Mouse (Mus musculus) left cerebral cortex, adult 18-20 months (tissue): ENCODE data around the gene Nr2f2. TPM values are rescaled to one million over a fixed set of nuclear protein-coding genes. Genes with fewer than 3 reads are reported as not detected.

Source experiments
- DNase-seq, 2 experiments: peaks; one replicate each; pipeline ENCODE4 v3.0.0; 2021 to 2022; ENCODE audit warnings: low spot score in 2 of 2, mixed read lengths in 1 of 2
- total RNA-seq, 2 experiments: library from RNA; stranded (reverse); gene quantifications; 2 replicates each; pipeline ENCODE4 v1.2.3; 2021

Gene Nr2f2
- total RNA-seq, 2 experiments from 2014 or later: 35.3 to 42.7 TPM

DNA sequence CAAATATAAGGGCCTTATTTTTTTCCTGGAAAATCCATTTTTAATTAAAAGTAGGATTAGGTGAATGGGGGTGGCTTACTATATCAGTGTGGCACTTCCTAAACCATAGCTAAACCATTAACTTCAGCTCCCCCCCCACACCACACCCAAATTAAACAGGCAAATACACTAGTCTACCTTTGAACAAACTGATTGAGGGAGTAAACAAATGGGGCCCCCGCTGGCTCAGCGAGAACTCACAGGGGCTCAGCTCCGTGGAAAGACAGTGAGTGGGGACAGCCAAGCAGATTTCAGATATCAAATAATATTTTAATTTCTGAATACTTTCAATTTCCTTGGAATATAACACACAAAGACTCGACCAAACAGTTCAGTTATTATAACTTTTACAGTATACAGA, 13.4 kb downstream of the Nr2f2 start:
- DNase-seq: no peak

DNA sequence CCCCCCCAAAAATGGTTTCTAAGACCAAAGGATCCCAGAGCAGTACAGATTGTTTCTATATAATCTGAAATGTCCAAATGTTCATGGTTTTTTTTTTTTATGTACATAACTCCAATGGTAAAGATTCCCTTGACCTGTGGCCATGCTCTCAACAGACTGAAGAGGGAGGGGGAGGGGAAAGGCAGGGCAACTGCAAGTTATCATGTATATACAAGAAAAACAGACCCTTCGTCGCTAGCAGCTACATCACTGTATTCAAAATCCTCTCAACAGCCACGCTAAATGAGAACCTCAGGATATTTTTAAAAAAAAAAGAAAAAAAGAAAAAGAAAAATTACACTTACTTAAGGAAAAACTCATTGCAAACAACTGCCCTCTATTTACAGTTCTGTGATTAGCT, 13.9 kb downstream of the Nr2f2 start:
- DNase-seq: no peak

- DNase-seq: no peak
Observed at GRCm38 (mm10) chr7:70351981-70352560, 14.5 kb downstream of the Nr2f2 start.

DNA sequence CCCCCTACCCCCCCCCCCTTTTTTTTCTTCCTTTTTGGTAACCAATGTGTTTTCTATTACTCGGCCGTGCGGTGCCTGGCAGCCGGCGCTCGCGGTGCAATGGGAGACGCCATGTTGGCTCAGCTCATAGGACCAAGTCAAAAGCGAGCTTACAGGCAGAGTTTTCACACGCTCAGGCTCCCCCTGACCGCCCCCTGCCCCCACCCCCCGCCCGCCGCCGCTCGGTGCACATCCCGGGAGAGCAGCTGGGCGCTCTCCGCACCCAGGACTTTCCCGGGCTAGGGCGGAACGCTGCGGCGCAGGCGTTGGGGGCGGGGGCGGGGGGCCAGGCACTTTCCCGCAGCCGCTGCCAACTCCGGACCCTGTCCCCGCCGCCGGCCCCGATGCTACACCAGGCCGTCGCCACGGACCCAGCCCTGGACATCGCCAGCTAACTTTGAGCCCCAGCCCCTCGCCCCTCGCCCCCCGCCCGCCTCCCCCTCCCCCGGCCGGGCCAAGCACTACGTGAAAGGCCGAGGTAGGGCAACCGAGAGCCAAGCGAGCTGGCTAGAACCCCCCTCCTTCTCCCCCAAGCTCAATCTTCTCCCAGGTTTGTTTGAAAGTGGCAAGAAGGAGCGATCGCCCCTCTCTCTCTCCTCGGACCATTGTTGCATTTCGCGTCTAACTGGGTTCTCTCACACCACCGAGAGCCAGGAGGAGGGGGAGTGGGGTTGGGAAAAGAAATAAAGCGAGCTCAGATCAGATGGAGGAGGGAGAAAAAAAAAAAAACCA, 15.6 kb downstream of the Nr2f2 start:
- no peak for DNase-seq

GRCm38 (mm10) chr7:70349981-70350670, 16.4 kb downstream of the Nr2f2 start:
- no peak for DNase-seq

DNA sequence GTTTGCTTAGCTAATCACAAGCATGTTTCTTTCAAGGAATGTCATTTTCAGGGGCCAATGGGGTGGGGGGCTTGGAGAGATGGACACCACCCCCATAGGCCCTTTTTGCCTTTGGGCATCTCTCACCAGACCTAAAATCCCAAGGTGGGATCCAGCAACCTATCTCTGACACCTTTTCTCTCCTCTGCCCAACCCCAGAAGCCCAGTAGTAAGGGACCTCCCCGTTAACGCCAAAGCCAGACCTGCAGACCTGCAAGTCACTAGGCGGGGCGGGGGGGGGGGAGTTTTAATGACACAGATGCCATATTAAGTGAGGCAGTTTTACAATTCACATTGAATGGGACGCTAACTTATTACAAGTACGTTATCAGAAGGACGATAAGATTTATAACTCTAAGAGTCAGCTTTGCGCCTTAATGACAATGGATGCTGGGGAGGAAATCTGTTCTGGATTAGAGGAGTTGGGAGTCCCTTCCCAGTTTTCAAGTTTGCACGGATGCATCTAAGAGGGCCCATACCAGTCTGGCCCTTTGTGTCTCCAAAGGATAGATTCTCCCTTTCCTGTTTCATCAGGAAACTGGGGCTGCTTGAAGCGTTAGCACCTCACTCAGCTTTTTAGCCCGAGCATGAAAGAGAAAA, 17.4 kb downstream of the Nr2f2 start:
- no peak for DNase-seq

DNA sequence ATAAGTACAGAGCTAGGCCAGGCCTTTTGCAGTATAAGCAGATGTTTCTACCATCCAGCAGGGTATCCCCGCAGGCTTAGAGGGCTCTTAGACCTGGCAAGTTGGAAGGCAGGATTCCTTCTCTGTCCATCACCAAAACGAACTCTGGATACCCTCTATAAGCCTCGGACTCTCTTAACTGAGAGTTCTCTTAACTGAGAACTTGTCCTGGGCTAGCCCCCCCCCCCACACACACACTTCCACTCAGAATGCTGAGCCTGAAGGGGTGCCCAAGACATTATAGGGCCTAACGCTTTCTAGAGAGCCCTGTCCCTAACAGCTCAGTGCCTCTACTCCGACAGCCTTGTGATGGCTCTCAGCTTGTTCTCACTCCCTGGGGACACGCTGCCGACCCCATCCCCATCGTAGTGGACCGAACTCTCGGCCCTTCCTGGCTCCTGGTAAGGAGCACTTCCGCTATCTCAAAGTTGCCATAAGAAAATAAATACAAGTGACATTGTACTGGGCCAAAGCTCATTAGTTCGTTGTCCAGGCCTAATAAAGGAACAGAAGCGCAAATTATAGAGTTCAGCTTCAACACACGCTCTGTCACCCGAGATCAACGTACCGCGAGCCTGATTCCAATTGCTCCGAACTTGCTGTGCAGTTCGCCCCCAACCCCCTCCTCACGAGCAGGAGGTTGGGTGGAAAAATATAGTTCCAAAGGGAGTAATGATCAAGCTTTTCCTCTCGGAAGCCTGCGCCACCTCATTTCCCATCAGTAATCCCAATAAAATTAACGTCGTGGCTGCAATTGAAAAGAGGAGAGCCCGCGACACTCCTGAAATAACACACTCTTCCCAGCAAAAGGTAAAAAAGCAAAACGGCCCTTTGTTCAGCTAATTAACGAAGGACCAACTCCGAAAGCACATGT, 18.2 kb downstream of the Nr2f2 start:
- no peak for DNase-seq

- DNase-seq: no peak
Observed at GRCm38 (mm10) chr7:70347618-70347958, 18.9 kb downstream of the Nr2f2 start.

DNA sequence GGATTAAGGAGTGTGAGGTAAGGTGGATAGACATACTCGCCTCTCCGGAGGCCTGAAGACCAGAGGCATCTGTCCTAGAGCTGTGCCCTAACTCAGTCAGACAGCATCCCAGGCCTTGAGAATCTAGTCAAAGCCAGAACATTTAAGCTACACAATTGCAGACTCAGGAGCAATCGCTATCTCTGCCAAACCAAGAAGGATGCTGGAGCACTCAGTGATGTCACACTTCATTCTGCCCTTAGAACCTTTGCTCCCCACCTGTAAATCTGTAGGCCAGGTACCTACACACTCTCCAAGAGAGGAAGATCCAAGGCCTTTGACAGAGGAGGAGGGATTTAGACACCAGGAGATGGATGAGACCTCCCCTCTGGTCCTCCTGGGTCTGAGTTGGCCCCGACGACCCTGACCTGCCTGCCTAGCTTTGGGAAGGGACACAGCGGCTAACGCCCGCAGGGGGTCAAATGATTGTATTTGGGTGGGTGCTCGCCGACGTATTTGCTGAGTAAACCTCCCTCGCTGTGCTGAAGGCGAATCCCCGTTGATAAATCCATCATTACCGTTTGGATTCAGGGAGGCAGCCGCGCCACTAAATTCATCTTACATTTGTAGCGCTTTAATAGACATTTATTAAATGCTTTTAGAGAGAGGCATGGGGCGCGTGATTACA, 19.5 kb downstream of the Nr2f2 start:
- DNase-seq: no peak

- no peak for DNase-seq
Observed at GRCm38 (mm10) chr7:70346010-70346536, 20.5 kb downstream of the Nr2f2 start.

- DNase-seq: no peak
Observed at GRCm38 (mm10) chr7:70343426-70343825, 23.1 kb downstream of the Nr2f2 start.

- no peak for DNase-seq
Observed at GRCm38 (mm10) chr7:70342771-70343170, 23.8 kb downstream of the Nr2f2 start.

DNA sequence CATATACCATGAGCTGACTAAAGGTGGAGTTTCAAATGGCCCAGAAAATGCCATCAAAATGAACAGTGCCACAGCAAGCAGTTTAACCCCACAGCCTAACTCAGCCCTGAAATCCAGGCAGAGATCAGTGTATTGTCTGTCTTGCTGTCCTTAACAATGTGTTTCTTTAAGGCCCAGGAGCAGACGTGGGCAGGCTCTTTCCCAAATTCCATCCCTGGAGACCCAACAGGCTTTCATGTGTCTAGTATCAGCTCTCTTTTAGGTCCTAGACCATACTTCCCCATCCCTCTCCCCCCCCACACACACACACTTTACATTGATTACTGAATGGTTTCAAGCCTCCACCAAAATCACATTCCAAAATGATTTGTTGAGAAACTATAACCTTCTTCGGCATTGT, 24.5 kb downstream of the Nr2f2 start:
- DNase-seq: no peak

- DNase-seq: no peak
Observed at GRCm38 (mm10) chr7:70339998-70340630, 26.4 kb downstream of the Nr2f2 start.

GRCm38 (mm10) chr7:70338265-70338640, 28.3 kb downstream of the Nr2f2 start:
- no peak for DNase-seq

- no peak for DNase-seq
Observed at GRCm38 (mm10) chr7:70337581-70338264, 28.8 kb downstream of the Nr2f2 start.

GRCm38 (mm10) chr7:70336571-70337240, 29.8 kb downstream of the Nr2f2 start:
- no peak for DNase-seq

- no peak for DNase-seq
Observed at GRCm38 (mm10) chr7:70336126-70336525, 30.4 kb downstream of the Nr2f2 start.

DNA sequence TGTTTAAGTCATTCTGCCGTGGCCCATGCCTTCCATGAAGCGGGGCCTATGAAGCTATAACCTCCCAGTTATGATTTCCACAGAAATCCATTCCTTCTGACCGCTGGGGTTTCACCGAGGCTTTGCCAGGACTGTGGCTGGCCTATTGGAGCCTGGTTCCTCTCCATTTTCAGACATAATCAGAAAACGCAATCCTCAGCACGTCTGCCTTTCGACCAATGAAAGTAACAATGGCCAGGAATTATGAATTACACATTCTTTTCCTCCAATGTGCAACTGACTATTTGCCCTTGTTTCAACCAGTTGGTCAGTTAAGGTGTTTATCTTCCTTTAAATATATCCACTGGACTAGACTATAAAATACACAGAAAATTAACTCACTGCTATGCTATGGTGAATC, 31.1 kb downstream of the Nr2f2 start:
- no peak for DNase-seq
